In genomic region chr6:58595639-58596293, GRCm38 (mm10) we compare ENCODE assay signal across 7 mouse cellular contexts. TPM values are rescaled to one million over a fixed set of nuclear protein-coding genes. Genes with fewer than 3 reads are reported as not detected.
A peak's percentile ranks its signal among the peaks of the same experiment; 100 is the strongest.
DNase-seq lines count a peak whose midpoint lies in the region; ATAC-seq and TF ChIP-seq lines count a peak whose summit lies in the region.
"Not testable (repeated sequence)": the region's sequence is repeated elsewhere in the genome, so short reads cannot be mapped to it uniquely, and the experiment has no call there.

No protein-coding gene starts in this region.

- TF ChIP-seq POLR2A in limb, embryonic 14.5 days (IDR thresholded peaks at IDR 0.05; ENCODE audit: borderline replicate concordance, extremely low read depth, insufficient read depth, insufficient read length), result not testable (repeated sequence)

- H3K4me1 ChIP-seq in embryonic facial prominence, embryonic 14.5 days (ENCODE audit: control insufficient read depth, insufficient read depth, low read length); intestine, embryonic 16.5 days (ENCODE audit: control insufficient read depth, insufficient read depth, low read length); limb, embryonic 14.5 days (ENCODE audit: control insufficient read depth, insufficient read depth, low read length); neural tube, embryonic 14.5 days (ENCODE audit: control insufficient read depth, insufficient read depth, low read length): not testable (repeated sequence)
- peaks cover 16% of the 10 kb centered on the region; the same call in 1 of the 2 replicates for H3K4me1 ChIP-seq in heart, embryonic 12.5 days (replicated peaks)

- not testable (repeated sequence) for H3K27me3 ChIP-seq in embryonic facial prominence, embryonic 14.5 days (replicated peaks; ENCODE audit: control insufficient read depth, insufficient read depth, low read length); heart, embryonic 12.5 days (replicated peaks); intestine, embryonic 16.5 days (replicated peaks; ENCODE audit: control insufficient read depth, insufficient read depth, low read length); limb, embryonic 14.5 days (ENCODE audit: control insufficient read depth, insufficient read depth, low read length); neural tube, embryonic 14.5 days (ENCODE audit: control insufficient read depth, insufficient read depth, low read length)

- not testable (repeated sequence) for H3K36me3 ChIP-seq in embryonic facial prominence, embryonic 14.5 days (ENCODE audit: control insufficient read depth, insufficient read depth, low read length); heart, embryonic 12.5 days; intestine, embryonic 16.5 days (ENCODE audit: control insufficient read depth, insufficient read depth, low read length); limb, embryonic 14.5 days (ENCODE audit: control insufficient read depth, insufficient read depth, low read length); neural tube, embryonic 14.5 days (ENCODE audit: control insufficient read depth, insufficient read depth, low read length)

- WGBS in embryonic facial prominence, embryonic 14.5 days, result under 1% methylated on average over 8 of the region's 9 CpGs
- WGBS in heart, embryonic 12.5 days, result 5% methylated on average over 9 of the region's 9 CpGs
- WGBS in intestine, embryonic 16.5 days, result 2% methylated on average over 9 of the region's 9 CpGs
- 4% methylated on average over 9 of the region's 9 CpGs for WGBS in limb, embryonic 14.5 days
- 2% methylated on average over 9 of the region's 9 CpGs for WGBS in neural tube, embryonic 14.5 days

- peak overlapping the region; percentile 26 for H3K4me3 ChIP-seq in embryonic facial prominence, embryonic 14.5 days (ENCODE audit: low read depth, low read length)
- H3K4me3 ChIP-seq in heart, embryonic 12.5 days, result peak overlapping the region; percentile 40
- H3K4me3 ChIP-seq in intestine, embryonic 16.5 days (ENCODE audit: low read length), result peak overlapping the region; percentile 5
- peak overlapping the region; percentile 29 for H3K4me3 ChIP-seq in limb, embryonic 14.5 days (replicated peaks; ENCODE audit: low read length)
- H3K4me3 ChIP-seq in neural tube, embryonic 14.5 days (ENCODE audit: low read depth, low read length), result peak overlapping the region; percentile 37

- not testable (repeated sequence) for H3K9me3 ChIP-seq in embryonic facial prominence, embryonic 14.5 days (ENCODE audit: control insufficient read depth, low read length); heart, embryonic 12.5 days (replicated peaks); intestine, embryonic 16.5 days (ENCODE audit: control insufficient read depth, low read length); limb, embryonic 14.5 days (ENCODE audit: control insufficient read depth, low read length); neural tube, embryonic 14.5 days (ENCODE audit: control insufficient read depth, low read length)

- peak overlapping the region; percentile 41 for H3K27ac ChIP-seq in embryonic facial prominence, embryonic 14.5 days (replicated peaks; ENCODE audit: low read depth, low read length)
- H3K27ac ChIP-seq in heart, embryonic 12.5 days (ENCODE audit: poor library complexity, severe bottlenecking), result peak overlapping the region; percentile 73
- H3K27ac ChIP-seq in intestine, embryonic 16.5 days (ENCODE audit: low read length), result peak overlapping the region; percentile 26
- peak overlapping the region; percentile 9; the same call in 1 of the 2 replicates for H3K27ac ChIP-seq in limb, embryonic 14.5 days (replicated peaks; ENCODE audit: low read depth, low read length)
- peak overlapping the region; percentile 23; the same call in 1 of the 2 replicates for H3K27ac ChIP-seq in neural tube, embryonic 14.5 days (ENCODE audit: low read depth, low read length)

- peak overlapping the region; percentile 36 for H3K9ac ChIP-seq in embryonic facial prominence, embryonic 14.5 days (ENCODE audit: low read depth, low read length)
- peak overlapping the region; percentile 28 for H3K9ac ChIP-seq in heart, embryonic 12.5 days
- H3K9ac ChIP-seq in intestine, embryonic 16.5 days (ENCODE audit: low read depth, low read length), result peak overlapping the region; percentile 1; the same call in 1 of the 2 replicates
- H3K9ac ChIP-seq in limb, embryonic 14.5 days (ENCODE audit: low read depth, low read length, severe bottlenecking), result peak overlapping the region; percentile 37
- not testable (repeated sequence) for H3K9ac ChIP-seq in neural tube, embryonic 14.5 days (replicated peaks; ENCODE audit: low read depth, low read length)

- peak; percentile 13 for DNase-seq in adrenal gland, postnatal 14 days
- DNase-seq in embryonic facial prominence, embryonic 14.5 days (ENCODE audit: low spot score), result peak; percentile 56
- DNase-seq in limb, embryonic 14.5 days (ENCODE audit: low spot score), result peak; percentile 32
- peak; percentile 9 for DNase-seq in lung, postnatal 14 days

- peak; percentile 60 for ATAC-seq in embryonic facial prominence, embryonic 14.5 days (ENCODE audit: low read depth)
- peak; percentile 40; the same call in 1 of the 2 replicates for ATAC-seq in heart, embryonic 12.5 days (ENCODE audit: insufficient number of reproducible peaks, low FRiP score)
- peak; percentile 59 for ATAC-seq in intestine, embryonic 16.5 days
- ATAC-seq in limb, embryonic 14.5 days (ENCODE audit: low FRiP score, low read depth), result peak; percentile 32; the same call in 1 of the 2 replicates
- ATAC-seq in neural tube, embryonic 14.5 days (ENCODE audit: low read depth), result peak; percentile 67

- peak overlapping the region; percentile 44 for H3K4me2 ChIP-seq in embryonic facial prominence, embryonic 14.5 days (ENCODE audit: low read depth, low read length)
- H3K4me2 ChIP-seq in heart, embryonic 12.5 days, result peak overlapping the region; percentile 60
- peak overlapping the region; percentile 17 for H3K4me2 ChIP-seq in intestine, embryonic 16.5 days (ENCODE audit: low read depth, low read length)
- peak overlapping the region; percentile 40 for H3K4me2 ChIP-seq in limb, embryonic 14.5 days (replicated peaks; ENCODE audit: low read depth, low read length, severe bottlenecking)
- peak overlapping the region; percentile 40 for H3K4me2 ChIP-seq in neural tube, embryonic 14.5 days (ENCODE audit: low read depth, low read length)

RNA-seq across cellular contexts. Expression of gene Abcg2, which starts 11.4 kb away (rescaled TPM):
- 49.6 and 55.5 TPM in 2 replicates for total RNA-seq in adrenal gland, postnatal 14 days (2021)
- polyA plus RNA-seq in embryonic facial prominence, embryonic 14.5 days (2014; fragmentation: Nextera tagmentation; extraction: Ambion mirVana), result 56.8 and 57.1 TPM in 2 replicates
- 60.1 and 62.0 TPM in 2 replicates for polyA plus RNA-seq in heart, embryonic 12.5 days (2016; fragmentation: Nextera tagmentation; extraction: Ambion mirVana)
- polyA plus RNA-seq in intestine, embryonic 16.5 days (2015; fragmentation: Nextera tagmentation; extraction: Ambion mirVana), result 99.1 and 102 TPM in 2 replicates
- polyA plus RNA-seq in limb, embryonic 14.5 days (2012; rRNA removed), result 28.9 and 29.5 TPM in 2 replicates
- 42.9 and 45.4 TPM in 2 replicates for polyA plus RNA-seq in limb, embryonic 14.5 days (2014; fragmentation: Nextera tagmentation; extraction: Ambion mirVana)
- 30.1 and 40.3 TPM in 2 replicates for polyA plus RNA-seq in neural tube, embryonic 14.5 days (2014; fragmentation: Nextera tagmentation; extraction: Ambion mirVana)

Comparison
In these comparisons a context has a peak if more than half of its experiments do, and no peak if none do; other contexts are left out.
1. Peak in every context shown above with its lines: DNase-seq, ATAC-seq, H3K4me3 ChIP-seq and H3K27ac ChIP-seq.
2. H3K27ac ChIP-seq: peak in every context shown above with its lines; median percentile 73 in heart, embryonic 12.5 days; 41 in embryonic facial prominence, embryonic 14.5 days; 26 in intestine, embryonic 16.5 days; 23 in neural tube, embryonic 14.5 days; 9 in limb, embryonic 14.5 days.